Mouse (Mus musculus) embryo, embryonic 10 days (tissue): ENCODE data around the gene Jph4.

ENCODE experiments used
- DNase-seq: peaks from one replicate; pipeline ENCODE4 v3.0.0-alpha.2; 2015; ENCODE audit warnings: low spot score

The Jph4 gene

GRCm38 (mm10) chr14:55094704-55095231 lies 22.0 kb downstream of the Jph4 start, which contains the start of gene Thtpa:
Thtpa (plus strand) TSS chr14:55094784.
- DNase-seq = peak; percentile 87

GRCm38 (mm10) chr14:55093927-55094326 lies 22.8 kb downstream of the Jph4 start:
- no peak for DNase-seq

- DNase-seq = peak; percentile 96
These were observed 24.6 kb downstream of the Jph4 start, which contains the start of gene Zfhx2 for GRCm38 (mm10) chr14:55092011-55092577. Zfhx2 (minus strand) TSS chr14:55092324.

- DNase-seq = peak; percentile 38
These were observed 25.4 kb downstream of the Jph4 start for GRCm38 (mm10) chr14:55091209-55091865.

GRCm38 (mm10) chr14:55089199-55089947 lies 27.4 kb downstream of the Jph4 start:
- DNase-seq = peak; percentile 46

GRCm38 (mm10) chr14:55086009-55086514 lies 30.7 kb downstream of the Jph4 start:
- DNase-seq = no peak

- no peak for DNase-seq
These were observed 31.3 kb downstream of the Jph4 start for GRCm38 (mm10) chr14:55085324-55086008.

GRCm38 (mm10) chr14:55083481-55083880 lies 33.3 kb downstream of the Jph4 start:
- DNase-seq = no peak

- no peak for DNase-seq
These were observed 35.6 kb downstream of the Jph4 start for GRCm38 (mm10) chr14:55081105-55081504.

GRCm38 (mm10) chr14:55079214-55079970 lies 37.3 kb downstream of the Jph4 start:
- DNase-seq = peak; percentile 86

GRCm38 (mm10) chr14:55078366-55078989 lies 38.3 kb downstream of the Jph4 start:
- DNase-seq = peak; percentile 65

- no peak for DNase-seq
These were observed 39.0 kb downstream of the Jph4 start for GRCm38 (mm10) chr14:55077481-55078365.

GRCm38 (mm10) chr14:55076956-55077355 lies 39.8 kb downstream of the Jph4 start:
- DNase-seq = no peak

- no peak for DNase-seq
These were observed 40.5 kb downstream of the Jph4 start for GRCm38 (mm10) chr14:55076224-55076623.

- no peak for DNase-seq
These were observed 42.3 kb downstream of the Jph4 start for GRCm38 (mm10) chr14:55074416-55074815.

- DNase-seq = peak; percentile 46
These were observed 45.0 kb downstream of the Jph4 start for GRCm38 (mm10) chr14:55071756-55072155.

GRCm38 (mm10) chr14:55066042-55066441 lies 50.7 kb downstream of the Jph4 start:
- no peak for DNase-seq

GRCm38 (mm10) chr14:55065391-55065790 lies 51.3 kb downstream of the Jph4 start:
- no peak for DNase-seq

- DNase-seq = no peak
These were observed 52.0 kb downstream of the Jph4 start for GRCm38 (mm10) chr14:55064481-55065370.
